8 mouse cellular contexts compared by ENCODE assay signal in the genomic region with DNA sequence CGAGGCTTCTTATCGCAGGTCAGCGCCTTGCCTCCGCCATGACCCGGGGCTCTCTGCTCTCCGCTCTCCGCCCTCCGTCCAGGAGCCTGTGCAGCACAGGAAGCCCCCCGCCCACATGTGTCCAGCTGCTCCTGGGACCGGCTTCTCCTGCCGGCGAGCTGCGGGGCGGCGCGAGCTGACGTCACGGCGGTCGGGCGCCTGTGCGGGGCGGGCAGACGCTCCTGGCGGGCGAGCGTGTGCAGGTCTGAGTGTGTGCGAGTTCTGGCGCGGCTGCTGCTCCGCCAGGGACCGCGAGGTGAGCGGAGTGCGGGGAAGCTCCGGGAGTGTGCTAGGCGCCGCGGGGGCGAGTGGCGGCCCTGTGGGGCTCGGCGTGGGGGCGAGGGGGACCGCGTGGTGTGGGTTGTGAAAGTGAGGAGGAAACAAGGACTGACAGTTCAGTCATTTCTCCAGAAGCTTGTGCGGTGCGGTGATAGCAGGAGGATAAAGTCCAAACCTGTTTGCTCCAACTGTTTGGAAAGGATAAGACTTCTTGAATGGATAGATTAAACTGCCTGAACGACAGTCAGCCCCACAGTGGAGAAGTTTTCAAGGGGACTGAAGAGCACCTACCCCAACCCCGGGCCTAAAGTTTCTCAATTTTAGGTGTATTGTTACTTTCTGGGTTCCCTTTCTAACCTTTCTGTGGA. TPM values are rescaled to one million over a fixed set of nuclear protein-coding genes. Genes with fewer than 3 reads are reported as not detected.
DNase-seq lines count a peak whose midpoint lies in the region; ATAC-seq and TF ChIP-seq lines count a peak whose summit lies in the region.

No protein-coding gene starts in this region.

- no peaks in the 10 kb centered on the region for H3K9me3 ChIP-seq in intestine, postnatal 0 days (ENCODE audit: control insufficient read depth)
- H3K9me3 ChIP-seq in limb, embryonic 12.5 days = no peaks in the 10 kb centered on the region
- H3K9me3 ChIP-seq in midbrain, embryonic 14.5 days (ENCODE audit: control insufficient read depth, low read length) = no peaks in the 10 kb centered on the region

- no peaks in the 10 kb centered on the region for H3K27me3 ChIP-seq in intestine, postnatal 0 days (replicated peaks; ENCODE audit: control insufficient read depth, insufficient read depth, low read length)
- no peaks in the 10 kb centered on the region for H3K27me3 ChIP-seq in limb, embryonic 12.5 days
- H3K27me3 ChIP-seq in midbrain, embryonic 14.5 days (ENCODE audit: control insufficient read depth, insufficient read depth, low read length) = no peaks in the 10 kb centered on the region

- under 1% methylated on average over 50 of the region's 50 CpGs for WGBS in intestine, postnatal 0 days
- WGBS in limb, embryonic 12.5 days = under 1% methylated on average over 50 of the region's 50 CpGs
- under 1% methylated on average over 50 of the region's 50 CpGs for WGBS in midbrain, embryonic 14.5 days

- DNase-seq in layer of hippocampus, adult 11-12 months (ENCODE audit: low spot score) = peak; percentile 56
- DNase-seq in layer of hippocampus, adult 9-10 months (ENCODE audit: low spot score) = no peak
- peak; percentile 61 for DNase-seq in embryo, embryonic 11.5 days (ENCODE audit: low read depth, low spot score)
- DNase-seq in gastrocnemius, postnatal 4 days (ENCODE audit: low spot score in 2 of 2) = peak; percentile 31 to 62
- peak; percentile 90 for DNase-seq in midbrain, embryonic 14.5 days
- peak; percentile 24 to 36 for DNase-seq in spleen, adult 18-20 months

- peak overlapping the region; percentile 90 for H3K4me2 ChIP-seq in intestine, postnatal 0 days (replicated peaks; ENCODE audit: low read depth)
- peak overlapping the region; percentile 73 for H3K4me2 ChIP-seq in limb, embryonic 12.5 days
- H3K4me2 ChIP-seq in midbrain, embryonic 14.5 days (ENCODE audit: low read length) = peak overlapping the region; percentile 80

- H3K9ac ChIP-seq in intestine, postnatal 0 days (ENCODE audit: low read depth, low read length) = peak overlapping the region; percentile 74
- H3K9ac ChIP-seq in limb, embryonic 12.5 days (replicated peaks) = peak overlapping the region; percentile 71
- peak overlapping the region; percentile 68 for H3K9ac ChIP-seq in midbrain, embryonic 14.5 days (replicated peaks; ENCODE audit: low read length)

- H3K27ac ChIP-seq in intestine, postnatal 0 days (ENCODE audit: low read depth, low read length) = peak overlapping the region; percentile 93
- H3K27ac ChIP-seq in limb, embryonic 12.5 days = peak overlapping the region; percentile 53; the same call in 1 of the 2 replicates
- H3K27ac ChIP-seq in midbrain, embryonic 14.5 days (replicated peaks; ENCODE audit: low read depth, low read length) = no peak overlapping the region

- peak; percentile 83 for ATAC-seq in intestine, postnatal 0 days
- ATAC-seq in limb, embryonic 12.5 days (ENCODE audit: insufficient number of reproducible peaks, insufficient read depth, low FRiP score, low TSS enrichment, low read depth) = peak; percentile 96
- peak; percentile 97 for ATAC-seq in midbrain, embryonic 14.5 days (ENCODE audit: low FRiP score, low TSS enrichment)

- H3K4me3 ChIP-seq in intestine, postnatal 0 days (ENCODE audit: low read depth, low read length) = peak overlapping the region; percentile 66
- H3K4me3 ChIP-seq in limb, embryonic 12.5 days (replicated peaks) = peak overlapping the region; percentile 60
- H3K4me3 ChIP-seq in midbrain, embryonic 14.5 days (replicated peaks; ENCODE audit: low read depth, low read length) = peak overlapping the region; percentile 59

- peaks cover 10% of the 10 kb centered on the region; the same call in 1 of the 2 replicates for H3K4me1 ChIP-seq in intestine, postnatal 0 days (replicated peaks; ENCODE audit: control insufficient read depth, insufficient read depth, low read length)
- peaks cover 17% of the 10 kb centered on the region; the same call in 1 of the 2 replicates for H3K4me1 ChIP-seq in limb, embryonic 12.5 days (replicated peaks)
- no peaks in the 10 kb centered on the region for H3K4me1 ChIP-seq in midbrain, embryonic 14.5 days (ENCODE audit: control insufficient read depth, insufficient read depth, low read length)

- peak; percentile 41 for TF ChIP-seq CTCF in intestine, postnatal 0 days (IDR thresholded peaks at IDR 0.05; ENCODE audit: low read depth)

- no peaks in the 10 kb centered on the region for H3K36me3 ChIP-seq in intestine, postnatal 0 days (ENCODE audit: control insufficient read depth, insufficient read depth)
- H3K36me3 ChIP-seq in limb, embryonic 12.5 days = no peaks in the 10 kb centered on the region
- no peaks in the 10 kb centered on the region for H3K36me3 ChIP-seq in midbrain, embryonic 14.5 days (ENCODE audit: control insufficient read depth, insufficient read depth, low read length)

RNA-seq across cellular contexts. Expression of a gene that starts 56.2 kb away (rescaled TPM):
- 10 to 100 TPM; 28.8 to 31.4 TPM for total RNA-seq in gastrocnemius, postnatal 4 days (2021)
- 143 and 158 TPM in 2 replicates for polyA plus RNA-seq in intestine, postnatal 0 days (2015; fragmentation: Nextera tagmentation; extraction: Ambion mirVana)
- polyA plus RNA-seq in limb, embryonic 12.5 days (2016; fragmentation: Nextera tagmentation; extraction: Ambion mirVana) = 48.5 and 49.3 TPM in 2 replicates
- polyA plus RNA-seq in midbrain, embryonic 14.5 days (2014; fragmentation: Nextera tagmentation; extraction: Ambion mirVana) = 28.3 and 34.4 TPM in 2 replicates
